Mouse (Mus musculus): ENCODE measurements around the gene Scand1. TPM values are rescaled to one million over a fixed set of nuclear protein-coding genes. Genes with fewer than 3 reads are reported as not detected.

Gene Scand1
- polyA plus RNA-seq, 1 experiment from 2014 or later, result 106 TPM

DNA sequence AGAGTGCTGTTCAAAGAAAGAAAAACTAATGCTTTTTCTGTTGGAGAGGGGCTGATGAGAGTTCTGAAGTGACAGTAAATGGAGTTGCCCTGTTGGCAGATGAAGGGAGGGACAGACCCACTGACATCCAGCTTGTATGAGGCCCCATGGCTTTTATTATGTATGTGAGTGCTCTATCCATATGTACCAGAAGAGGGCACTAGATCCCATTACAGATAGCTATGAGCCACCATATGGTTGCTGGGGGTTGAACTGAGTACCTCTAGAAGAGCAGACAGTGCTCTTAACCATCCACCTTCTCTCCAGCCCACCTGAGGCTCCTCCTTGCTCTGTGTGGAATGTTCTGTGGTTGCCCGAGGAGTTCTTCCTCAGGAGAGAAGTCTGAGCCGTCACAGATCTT, 6.7 kb downstream of the Scand1 start:
- H3K4me1 ChIP-seq (replicated peaks), result no peaks in the 10 kb centered on the region

DNA sequence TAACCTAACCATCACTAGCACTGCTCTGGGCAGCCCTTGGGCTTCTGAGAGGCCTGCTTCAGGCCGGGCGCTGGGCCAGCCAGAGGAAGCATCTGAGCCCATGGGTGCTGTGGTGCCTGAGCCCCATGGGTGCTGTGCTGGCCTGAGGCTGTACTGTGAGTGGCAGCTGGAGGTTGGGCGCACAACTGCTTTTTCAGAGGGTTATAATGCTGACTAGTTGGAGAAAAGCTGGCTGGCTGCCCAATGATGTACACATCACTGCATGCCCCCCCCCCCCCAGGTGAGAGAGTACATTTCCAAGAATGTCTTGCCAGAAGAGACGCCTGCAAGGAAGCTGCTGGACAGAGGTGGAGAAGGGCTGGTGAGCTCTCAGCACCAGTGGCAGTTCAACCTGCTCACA, 8.2 kb downstream of the Scand1 start:
- no peaks in the 10 kb centered on the region for H3K9me3 ChIP-seq
- WGBS, result 90% methylated on average over 4 of the region's 4 CpGs
- no peak overlapping the region for H3K9ac ChIP-seq (replicated peaks)
- H3K36me3 ChIP-seq, result peaks cover 79% of the 10 kb centered on the region
- H3K4me1 ChIP-seq (replicated peaks), result no peaks in the 10 kb centered on the region
- H3K4me2 ChIP-seq, result no peak overlapping the region
- no peak for ATAC-seq (ENCODE audit: insufficient number of reproducible peaks, insufficient read depth, low FRiP score, low TSS enrichment, low read depth)
- H3K27me3 ChIP-seq, result no peaks in the 10 kb centered on the region
- H3K4me3 ChIP-seq (replicated peaks), result no peak overlapping the region
- no peak overlapping the region for H3K27ac ChIP-seq

More for the DNA sequence above, 6.7 kb downstream of the Scand1 start:
- Histone ChIP-seq H3K4me2 (no peak overlapping the region), H3K27ac (no peak overlapping the region), H3K27me3 (no peaks in the 10 kb centered on the region), H3K9ac (replicated peaks) (no peak overlapping the region), H3K9me3 (no peaks in the 10 kb centered on the region), H3K4me3 (replicated peaks) (no peak overlapping the region), H3K36me3 (peaks cover 72% of the 10 kb centered on the region)
- WGBS, result 89% methylated on average over 2 of the region's 2 CpGs
- no peak for ATAC-seq (ENCODE audit: insufficient number of reproducible peaks, insufficient read depth, low FRiP score, low TSS enrichment, low read depth)

DNA sequence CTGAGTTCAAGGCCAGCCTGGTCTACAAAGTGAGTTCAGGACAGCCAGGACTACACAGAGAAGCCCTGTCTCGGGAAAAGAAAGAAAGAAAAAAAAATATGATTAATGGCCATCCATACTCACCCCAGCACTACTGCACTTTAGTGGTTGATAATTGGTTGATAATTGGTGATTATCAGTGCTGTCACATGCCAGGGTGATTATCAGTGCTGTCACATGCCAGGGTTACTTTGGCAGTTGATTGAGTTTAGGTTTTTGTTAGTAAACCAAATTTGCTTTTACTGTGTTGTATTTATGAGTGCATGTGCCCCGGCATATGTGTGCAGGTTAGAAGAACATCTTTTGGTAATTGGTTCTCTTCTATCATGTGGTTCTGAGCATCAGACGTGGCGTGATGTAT, 10.4 kb downstream of the Scand1 start:
- Histone ChIP-seq H3K9ac (replicated peaks) (no peak overlapping the region), H3K9me3 (no peaks in the 10 kb centered on the region), H3K27ac (no peak overlapping the region), H3K27me3 (no peaks in the 10 kb centered on the region), H3K4me1 (replicated peaks) (no peaks in the 10 kb centered on the region), H3K4me2 (no peak overlapping the region), H3K36me3 (peaks cover 82% of the 10 kb centered on the region), H3K4me3 (replicated peaks) (no peak overlapping the region)
- 89% methylated on average over 4 of the region's 4 CpGs for WGBS
- no peak for ATAC-seq (ENCODE audit: insufficient number of reproducible peaks, insufficient read depth, low FRiP score, low TSS enrichment, low read depth)

DNA sequence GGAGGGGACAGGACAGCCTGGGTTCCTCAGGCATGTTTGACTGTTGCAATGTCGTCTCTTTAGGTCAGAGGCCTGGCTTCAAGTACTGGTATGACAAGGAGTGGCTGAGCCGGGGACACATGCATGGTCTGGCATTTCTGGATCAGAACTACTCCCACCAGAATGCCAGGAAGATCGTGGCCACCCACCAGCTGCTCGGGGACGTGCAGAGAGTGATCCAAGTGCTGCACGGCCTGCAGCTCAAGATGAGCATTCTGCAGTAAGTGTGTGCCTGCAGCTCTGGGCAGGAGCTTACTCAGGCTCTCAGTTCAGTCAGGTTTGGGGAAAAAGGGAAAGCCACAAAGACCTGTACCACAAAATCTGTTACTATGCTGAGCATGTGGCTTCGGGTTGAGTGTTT, 14.0 kb downstream of the Scand1 start:
- peaks cover 92% of the 10 kb centered on the region for H3K36me3 ChIP-seq
- ATAC-seq (ENCODE audit: insufficient number of reproducible peaks, insufficient read depth, low FRiP score, low TSS enrichment, low read depth), result no peak
- WGBS, result 91% methylated on average over 7 of the region's 7 CpGs

DNA sequence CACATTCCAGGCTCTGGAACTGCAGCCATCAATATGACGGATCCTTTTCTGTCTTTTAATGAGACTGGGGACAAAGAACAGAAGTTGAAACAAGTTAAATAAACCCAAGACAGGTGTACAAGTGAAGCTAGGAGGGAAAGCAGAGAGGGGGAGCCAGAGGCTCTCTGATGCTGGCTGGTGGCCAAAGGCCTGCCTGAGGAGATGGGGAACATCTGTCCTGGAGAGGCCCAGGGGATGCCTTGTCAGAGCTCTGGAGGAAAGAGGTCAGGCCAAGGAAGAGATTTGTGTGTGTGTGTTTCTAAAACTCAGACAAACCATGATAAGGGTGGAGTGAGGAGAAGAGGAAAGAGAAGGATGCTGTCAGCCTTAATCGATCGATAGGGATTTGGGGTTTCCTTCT, 14.9 kb downstream of the Scand1 start:
- H3K9me3 ChIP-seq, result no peaks in the 10 kb centered on the region
- no peak overlapping the region for H3K4me3 ChIP-seq (replicated peaks)
- no peaks in the 10 kb centered on the region for H3K27me3 ChIP-seq
- H3K4me2 ChIP-seq, result no peak overlapping the region
- H3K9ac ChIP-seq (replicated peaks), result no peak overlapping the region
- H3K4me1 ChIP-seq (replicated peaks), result no peaks in the 10 kb centered on the region
- peaks cover 93% of the 10 kb centered on the region for H3K36me3 ChIP-seq
- no peak for ATAC-seq (ENCODE audit: insufficient number of reproducible peaks, insufficient read depth, low FRiP score, low TSS enrichment, low read depth)
- WGBS, result 85% methylated on average over 3 of the region's 3 CpGs
- H3K27ac ChIP-seq, result no peak overlapping the region

More for the DNA sequence above, 14.0 kb downstream of the Scand1 start:
- H3K4me1 ChIP-seq (replicated peaks), result no peaks in the 10 kb centered on the region
- H3K27me3 ChIP-seq, result no peaks in the 10 kb centered on the region
- H3K9me3 ChIP-seq, result no peaks in the 10 kb centered on the region
- no peak overlapping the region for H3K27ac ChIP-seq
- H3K9ac ChIP-seq (replicated peaks), result no peak overlapping the region
- no peak overlapping the region for H3K4me2 ChIP-seq
- no peak overlapping the region for H3K4me3 ChIP-seq (replicated peaks)

DNA sequence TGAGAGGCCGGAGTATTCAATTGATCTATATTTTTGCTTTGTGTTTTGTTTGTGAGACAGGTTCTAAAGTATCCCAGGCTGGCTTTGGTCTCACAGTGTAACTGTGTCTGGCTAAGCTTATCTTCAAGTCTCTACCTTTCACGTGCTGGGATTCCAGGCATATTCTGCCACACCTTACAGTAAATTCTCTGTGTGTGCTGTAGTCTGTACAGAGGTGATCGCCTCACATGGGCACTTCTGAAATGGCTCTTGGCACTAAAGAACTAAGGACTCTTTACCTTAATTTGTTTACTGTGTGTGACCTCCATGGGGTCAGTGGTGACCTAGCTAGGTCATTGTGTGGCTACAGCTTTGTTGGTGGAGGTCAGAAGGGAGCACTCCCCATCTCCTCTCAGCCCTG, 16.3 kb downstream of the Scand1 start:
- no peak for ATAC-seq (ENCODE audit: insufficient number of reproducible peaks, insufficient read depth, low FRiP score, low TSS enrichment, low read depth)
- Histone ChIP-seq H3K9me3 (no peaks in the 10 kb centered on the region), H3K4me1 (replicated peaks) (no peaks in the 10 kb centered on the region), H3K9ac (replicated peaks) (no peak overlapping the region), H3K36me3 (peaks cover 89% of the 10 kb centered on the region), H3K27me3 (no peaks in the 10 kb centered on the region), H3K4me3 (replicated peaks) (no peak overlapping the region), H3K27ac (no peak overlapping the region), H3K4me2 (no peak overlapping the region)
- WGBS, result 90% methylated on average over 3 of the region's 3 CpGs

DNA sequence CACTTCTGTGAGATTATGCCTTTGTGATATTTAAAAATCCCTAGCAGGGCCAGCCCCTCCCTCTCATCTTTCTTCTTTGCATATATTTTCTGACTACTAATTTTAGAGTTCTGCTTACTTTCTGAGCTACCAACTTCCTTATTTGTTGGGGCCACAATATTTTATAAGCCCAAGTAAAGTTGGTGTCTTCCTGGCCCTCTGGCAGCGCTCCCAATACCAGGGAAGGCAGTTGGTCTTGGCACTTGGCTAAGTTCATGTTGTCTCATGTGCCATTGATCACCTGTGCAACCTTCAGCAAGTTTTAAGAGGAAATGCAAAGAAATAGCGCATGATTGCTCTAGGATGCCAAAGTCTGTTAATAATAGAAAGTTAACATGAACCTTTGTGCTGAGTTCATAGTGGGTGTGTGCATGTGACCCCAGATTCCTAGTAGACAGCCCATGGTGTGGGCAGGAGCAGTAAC, 16.9 kb downstream of the Scand1 start:
- Histone ChIP-seq H3K4me3 (replicated peaks) (no peak overlapping the region), H3K27me3 (no peaks in the 10 kb centered on the region), H3K4me1 (replicated peaks) (no peaks in the 10 kb centered on the region), H3K36me3 (peaks cover 89% of the 10 kb centered on the region), H3K4me2 (no peak overlapping the region), H3K27ac (no peak overlapping the region), H3K9ac (replicated peaks) (no peak overlapping the region), H3K9me3 (no peaks in the 10 kb centered on the region)
- no peak for ATAC-seq (ENCODE audit: insufficient number of reproducible peaks, insufficient read depth, low FRiP score, low TSS enrichment, low read depth)
- 94% methylated on average over 2 of the region's 2 CpGs for WGBS

DNA sequence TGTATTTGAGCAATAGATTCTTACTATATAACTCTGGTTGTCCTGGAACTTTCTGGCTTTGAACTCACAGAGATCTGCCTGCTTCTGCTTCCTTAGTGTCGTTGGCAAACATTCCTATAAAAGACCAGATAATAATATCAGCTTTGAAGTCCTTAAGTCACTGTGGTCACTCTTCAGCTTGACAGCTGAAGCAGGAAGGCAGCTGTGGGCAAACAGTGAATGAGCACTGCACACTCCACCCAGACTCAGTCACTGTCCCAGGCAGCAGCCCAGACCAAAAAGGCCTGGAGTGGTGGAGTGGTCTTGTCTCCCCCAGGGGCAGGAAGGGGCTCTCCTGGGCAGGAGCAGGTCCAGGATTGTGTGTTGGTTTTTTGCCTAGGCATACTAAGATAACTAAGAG, 20.5 kb downstream of the Scand1 start:
- no peak for ATAC-seq (ENCODE audit: insufficient number of reproducible peaks, insufficient read depth, low FRiP score, low TSS enrichment, low read depth)
- Histone ChIP-seq H3K36me3 (peaks cover 89% of the 10 kb centered on the region), H3K4me1 (replicated peaks) (no peaks in the 10 kb centered on the region), H3K9ac (replicated peaks) (no peak overlapping the region), H3K27me3 (no peaks in the 10 kb centered on the region), H3K4me3 (replicated peaks) (no peak overlapping the region), H3K27ac (no peak overlapping the region), H3K4me2 (no peak overlapping the region), H3K9me3 (no peaks in the 10 kb centered on the region)
- 93% methylated on average over 1 of the region's 1 CpGs for WGBS

DNA sequence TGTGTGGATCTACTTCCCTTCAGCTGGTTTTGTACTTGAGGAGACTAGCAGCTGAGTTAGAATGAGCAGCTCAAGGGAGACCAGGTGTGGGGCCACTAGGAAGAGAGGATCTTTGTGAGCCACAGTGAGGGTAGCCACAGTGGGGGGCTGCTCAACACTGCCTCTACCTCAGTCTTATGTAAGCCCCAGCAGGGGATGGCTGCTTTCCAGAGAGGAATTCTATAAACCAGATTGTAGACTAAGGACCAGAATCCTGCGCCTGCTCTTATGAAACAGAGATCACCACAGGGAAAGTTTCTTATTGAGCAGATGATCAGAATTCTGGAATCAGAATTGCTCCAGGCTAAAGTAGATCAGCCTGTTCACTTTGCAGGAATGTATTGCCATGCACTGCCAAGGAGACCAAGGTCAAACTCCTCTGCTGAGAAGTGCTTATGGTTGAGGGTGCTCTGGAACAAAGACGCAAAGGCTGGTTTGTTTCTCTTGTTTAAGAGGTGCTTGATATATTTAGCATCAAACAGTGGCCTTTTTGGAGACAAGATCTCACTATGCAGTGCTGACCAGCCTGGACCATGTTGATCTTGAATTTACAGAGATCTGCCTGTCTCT, 22.8 kb downstream of the Scand1 start:
- no peak overlapping the region for H3K4me2 ChIP-seq
- no peak overlapping the region for H3K4me3 ChIP-seq (replicated peaks)
- H3K36me3 ChIP-seq, result peaks cover 88% of the 10 kb centered on the region
- WGBS, result 90% methylated on average over 2 of the region's 2 CpGs
- no peaks in the 10 kb centered on the region for H3K4me1 ChIP-seq (replicated peaks)
- H3K27me3 ChIP-seq, result no peaks in the 10 kb centered on the region
- peak overlapping the region; percentile 35; the same call in 1 of the 2 replicates for H3K27ac ChIP-seq
- H3K9me3 ChIP-seq, result no peaks in the 10 kb centered on the region
- no peak overlapping the region for H3K9ac ChIP-seq (replicated peaks)
- ATAC-seq (ENCODE audit: insufficient number of reproducible peaks, insufficient read depth, low FRiP score, low TSS enrichment, low read depth), result no peak

DNA sequence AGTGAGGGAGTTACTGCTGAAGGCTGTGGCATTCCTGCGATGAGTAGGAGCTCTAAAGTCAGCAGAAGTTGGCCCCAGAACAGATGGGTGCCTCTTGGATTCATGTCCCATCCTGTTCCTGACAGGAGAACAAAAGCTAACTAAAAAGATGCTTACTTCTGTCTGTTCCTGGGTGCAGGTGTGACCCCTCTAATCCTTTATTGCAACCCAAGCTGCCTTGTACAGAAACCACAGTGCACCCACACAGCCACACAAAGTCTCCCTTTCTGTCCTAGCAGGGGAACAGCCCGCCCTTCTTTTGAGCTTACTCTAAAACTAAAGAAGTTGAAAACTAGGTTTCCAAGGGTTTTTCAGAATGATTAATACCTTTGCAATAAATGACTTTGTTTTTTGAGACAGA, 24.3 kb downstream of the Scand1 start:
- no peak overlapping the region for H3K4me3 ChIP-seq (replicated peaks)
- H3K36me3 ChIP-seq, result peaks cover 81% of the 10 kb centered on the region
- no peaks in the 10 kb centered on the region for H3K27me3 ChIP-seq
- ATAC-seq (ENCODE audit: insufficient number of reproducible peaks, insufficient read depth, low FRiP score, low TSS enrichment, low read depth), result no peak
- H3K4me1 ChIP-seq (replicated peaks), result no peaks in the 10 kb centered on the region
- 91% methylated on average over 2 of the region's 2 CpGs for WGBS
- no peak overlapping the region for H3K4me2 ChIP-seq
- H3K9ac ChIP-seq (replicated peaks), result no peak overlapping the region
- no peaks in the 10 kb centered on the region for H3K9me3 ChIP-seq
- no peak overlapping the region for H3K27ac ChIP-seq

DNA sequence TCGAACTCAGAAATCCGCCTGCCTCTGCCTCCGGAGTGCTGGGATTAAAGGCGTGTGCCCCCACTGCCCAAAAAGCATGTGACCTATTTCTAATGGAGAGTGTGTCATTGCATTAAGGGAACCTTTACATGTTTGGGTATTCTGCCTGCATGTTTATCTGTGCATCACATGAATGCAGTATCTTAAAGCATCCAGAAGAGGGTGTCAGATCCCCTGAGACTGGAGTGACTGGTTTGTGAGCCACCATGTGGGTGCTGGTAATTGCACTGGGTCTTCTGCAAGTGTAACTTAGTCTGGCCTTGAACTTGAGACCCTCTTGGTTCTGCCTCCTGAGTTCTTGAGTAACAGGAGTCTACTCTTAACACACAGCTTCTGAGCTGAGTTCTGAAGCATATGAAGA, 25.8 kb downstream of the Scand1 start:
- H3K36me3 ChIP-seq, result peaks cover 82% of the 10 kb centered on the region
- no peak overlapping the region for H3K9ac ChIP-seq (replicated peaks)
- H3K4me2 ChIP-seq, result no peak overlapping the region
- no peak overlapping the region for H3K4me3 ChIP-seq (replicated peaks)
- no peaks in the 10 kb centered on the region for H3K9me3 ChIP-seq
- ATAC-seq (ENCODE audit: insufficient number of reproducible peaks, insufficient read depth, low FRiP score, low TSS enrichment, low read depth), result no peak
- WGBS, result 93% methylated on average over 4 of the region's 4 CpGs
- H3K4me1 ChIP-seq (replicated peaks), result no peaks in the 10 kb centered on the region
- no peak overlapping the region for H3K27ac ChIP-seq
- H3K27me3 ChIP-seq, result no peaks in the 10 kb centered on the region

DNA sequence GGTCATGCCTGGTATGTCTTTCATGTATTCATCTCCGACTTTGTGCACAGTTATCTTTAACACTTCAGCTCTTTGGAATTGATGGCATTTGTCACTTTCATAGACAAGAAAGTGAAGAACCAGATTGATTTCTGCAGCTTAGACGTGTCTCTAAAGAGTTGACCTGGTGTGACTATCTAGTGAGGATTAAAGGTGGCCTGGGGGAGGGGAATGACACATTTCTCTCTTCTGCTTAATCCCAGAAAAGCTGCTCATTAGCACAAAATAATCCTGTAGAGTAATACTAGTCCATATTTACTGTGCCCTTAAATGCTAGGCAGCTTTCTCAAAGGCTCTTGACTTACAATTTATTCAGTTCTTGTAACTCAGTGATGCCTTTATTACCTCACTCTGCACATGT, 27.3 kb downstream of the Scand1 start:
- no peaks in the 10 kb centered on the region for H3K27me3 ChIP-seq
- no peak overlapping the region for H3K27ac ChIP-seq
- no peak overlapping the region for H3K4me3 ChIP-seq (replicated peaks)
- no peak for ATAC-seq (ENCODE audit: insufficient number of reproducible peaks, insufficient read depth, low FRiP score, low TSS enrichment, low read depth)
- no peaks in the 10 kb centered on the region for H3K4me1 ChIP-seq (replicated peaks)
- no peak overlapping the region for H3K9ac ChIP-seq (replicated peaks)
- no peak overlapping the region for H3K4me2 ChIP-seq
- peaks cover 73% of the 10 kb centered on the region for H3K36me3 ChIP-seq
- H3K9me3 ChIP-seq, result no peaks in the 10 kb centered on the region
- WGBS, result 81% methylated on average over 2 of the region's 2 CpGs

Data from limb, embryonic 12.5 days (tissue).